Mouse (Mus musculus) cerebellum, adult (tissue): Measurements from ENCODE around the gene Pctp.

ENCODE experiments used
- ATAC-seq: cut with Nextera tagmentation; 2 replicates; pipeline ENCODE4 v1.9.2; 2017; ENCODE audit warnings: mild to moderate bottlenecking, moderate library complexity, mixed read lengths; ENCODE audit not compliant: insufficient number of reproducible peaks, low FRiP score, low TSS enrichment

The Pctp gene

GRCm38 (mm10) chr11:90013657-90014056 lies 11.0 kb upstream of the Pctp start:
- no peak for ATAC-seq

- ATAC-seq, result no peak
Measured at GRCm38 (mm10) chr11:90007791-90008531, 5.3 kb upstream of the Pctp start.

GRCm38 (mm10) chr11:90006111-90006510 lies 3.4 kb upstream of the Pctp start:
- no peak for ATAC-seq

GRCm38 (mm10) chr11:90003386-90003785 lies 692 bp upstream of the Pctp start:
- ATAC-seq, result no peak

GRCm38 (mm10) chr11:90002987-90003348 lies 274 bp upstream of the Pctp start:
- ATAC-seq, result no peak

- no peak for ATAC-seq
Measured at GRCm38 (mm10) chr11:90001396-90002230, 1.1 kb downstream of the Pctp start.

- ATAC-seq, result no peak
Measured at GRCm38 (mm10) chr11:90000666-90001065, 2.0 kb downstream of the Pctp start.

GRCm38 (mm10) chr11:89998996-89999770 lies 3.5 kb downstream of the Pctp start:
- no peak for ATAC-seq

GRCm38 (mm10) chr11:89996856-89997255 lies 5.8 kb downstream of the Pctp start:
- ATAC-seq, result no peak

- no peak for ATAC-seq
Measured at GRCm38 (mm10) chr11:89996406-89996805, 6.3 kb downstream of the Pctp start.

- no peak for ATAC-seq
Measured at GRCm38 (mm10) chr11:89995596-89995995, 7.1 kb downstream of the Pctp start.

GRCm38 (mm10) chr11:89994706-89995105 lies 8.0 kb downstream of the Pctp start:
- no peak for ATAC-seq

- ATAC-seq, result no peak
Measured at GRCm38 (mm10) chr11:89991661-89992060, 11.0 kb downstream of the Pctp start.

GRCm38 (mm10) chr11:89988936-89989589 lies 13.6 kb downstream of the Pctp start:
- peak; percentile 56; the same call in 1 of the 2 replicates for ATAC-seq

- ATAC-seq, result no peak
Measured at GRCm38 (mm10) chr11:89986516-89986915, 16.2 kb downstream of the Pctp start.

- ATAC-seq, result no peak
Measured at GRCm38 (mm10) chr11:89985200-89986187, 17.2 kb downstream of the Pctp start.

- ATAC-seq, result no peak
Measured at GRCm38 (mm10) chr11:89984436-89984835, 18.3 kb downstream of the Pctp start.

GRCm38 (mm10) chr11:89982918-89983317 lies 19.8 kb downstream of the Pctp start:
- ATAC-seq, result no peak

GRCm38 (mm10) chr11:89980106-89980505 lies 22.6 kb downstream of the Pctp start:
- no peak for ATAC-seq
